ENCODE assay signal across 6 mouse cellular contexts in the genomic region with DNA sequence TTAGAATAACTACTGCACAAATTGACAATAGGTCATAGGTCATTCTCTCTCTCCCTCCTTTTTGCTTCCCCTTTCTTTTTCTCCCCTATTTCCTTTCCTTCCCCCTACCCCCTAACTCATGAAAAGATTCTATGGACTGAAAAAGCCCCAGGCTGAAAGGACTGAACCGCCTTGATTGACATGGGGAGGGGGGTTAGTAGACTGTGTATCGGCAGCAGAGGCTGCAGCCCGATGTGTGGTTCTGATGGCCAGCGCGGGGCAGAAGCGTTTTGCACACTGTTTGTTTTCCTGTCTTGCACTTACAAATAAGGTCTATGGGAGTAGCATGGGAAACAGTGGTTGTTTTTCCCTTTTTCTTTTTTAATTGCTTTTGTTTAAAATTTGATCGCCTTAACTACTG. TPM values are rescaled to one million over a fixed set of nuclear protein-coding genes. Genes with fewer than 3 reads are reported as not detected.
DNase-seq lines count a peak whose midpoint lies in the region; ATAC-seq and TF ChIP-seq lines count a peak whose summit lies in the region.
"Not testable (repeated sequence)": the region's sequence is repeated elsewhere in the genome, so short reads cannot be mapped to it uniquely, and the experiment has no call there.

No protein-coding gene starts in this region.

- TF ChIP-seq CTCF in cortical plate, adult 2 months (IDR thresholded peaks at IDR 0.05; ENCODE audit: extremely low read depth, insufficient read depth, low read length); forebrain, postnatal 0 days (IDR thresholded peaks at IDR 0.05; ENCODE audit: low read depth); left cerebral cortex, adult 2 months (IDR thresholded peaks at IDR 0.05): not testable (repeated sequence)

- H3K4me3 ChIP-seq in cortical plate, adult 2 months (ENCODE audit: insufficient read depth, low read length), result peak overlapping the region; percentile 41; the same call in 1 of the 2 replicates
- peak overlapping the region; percentile 17 for H3K4me3 ChIP-seq in forebrain, embryonic 12.5 days (replicated peaks)
- H3K4me3 ChIP-seq in forebrain, postnatal 0 days (ENCODE audit: low read depth, low read length), result peak overlapping the region; percentile 81
- peak overlapping the region; percentile 18 for H3K4me3 ChIP-seq in hindbrain, embryonic 13.5 days
- peak overlapping the region; percentile 75 for H3K4me3 ChIP-seq in left cerebral cortex, adult 2 months
- H3K4me3 ChIP-seq in midbrain, embryonic 14.5 days (replicated peaks; ENCODE audit: low read depth, low read length), result 0 out of 2 replicates have a peak overlapping the region, but pooled peaks have one; percentile 10

- H3K9ac ChIP-seq in forebrain, embryonic 12.5 days, result 0 out of 2 replicates have a peak overlapping the region, but pooled peaks have one; percentile 36
- H3K9ac ChIP-seq in forebrain, postnatal 0 days, result peak overlapping the region; percentile 55
- H3K9ac ChIP-seq in hindbrain, embryonic 13.5 days; midbrain, embryonic 14.5 days (replicated peaks; ENCODE audit: low read length): not testable (repeated sequence)

- H3K27ac ChIP-seq in cortical plate, adult 2 months (ENCODE audit: insufficient read depth, low read length); forebrain, embryonic 12.5 days; hindbrain, embryonic 13.5 days; midbrain, embryonic 14.5 days (replicated peaks; ENCODE audit: low read depth, low read length): not testable (repeated sequence)
- peak overlapping the region; percentile 68; the same call in 1 of the 2 replicates for H3K27ac ChIP-seq in forebrain, postnatal 0 days (ENCODE audit: low read depth, low read length)
- peak overlapping the region; percentile 91 for H3K27ac ChIP-seq in left cerebral cortex, adult 2 months

- H3K4me2 ChIP-seq in forebrain, embryonic 12.5 days, result peak overlapping the region; percentile 27; the same call in 1 of the 2 replicates
- H3K4me2 ChIP-seq in forebrain, postnatal 0 days (ENCODE audit: low read depth), result peak overlapping the region; percentile 19; the same call in 1 of the 2 replicates
- peak overlapping the region; percentile 35 for H3K4me2 ChIP-seq in hindbrain, embryonic 13.5 days
- H3K4me2 ChIP-seq in midbrain, embryonic 14.5 days (ENCODE audit: low read length), result peak overlapping the region; percentile 41

- H3K4me1 ChIP-seq in cortical plate, adult 2 months (ENCODE audit: control insufficient read depth, insufficient read depth, low read length); forebrain, postnatal 0 days (ENCODE audit: insufficient read depth): not testable (repeated sequence)
- peaks cover 56% of the 10 kb centered on the region for H3K4me1 ChIP-seq in forebrain, embryonic 12.5 days
- H3K4me1 ChIP-seq in hindbrain, embryonic 13.5 days (replicated peaks), result peaks cover 48% of the 10 kb centered on the region
- H3K4me1 ChIP-seq in midbrain, embryonic 14.5 days (ENCODE audit: control insufficient read depth, insufficient read depth, low read length), result peaks cover 21% of the 10 kb centered on the region

- TF ChIP-seq POLR2A in cortical plate, adult 2 months (IDR thresholded peaks at IDR 0.05; ENCODE audit: extremely low read depth, insufficient read depth, low read length), result not testable (repeated sequence)

- not testable (repeated sequence) for H3K9me3 ChIP-seq in forebrain, embryonic 12.5 days; forebrain, postnatal 0 days (ENCODE audit: low read length); hindbrain, embryonic 13.5 days; midbrain, embryonic 14.5 days (ENCODE audit: control insufficient read depth, low read length)

- not testable (repeated sequence) for H3K27me3 ChIP-seq in forebrain, embryonic 12.5 days; forebrain, postnatal 0 days (ENCODE audit: insufficient read depth, low read length); hindbrain, embryonic 13.5 days; midbrain, embryonic 14.5 days (ENCODE audit: control insufficient read depth, insufficient read depth, low read length)

- ATAC-seq in forebrain, embryonic 12.5 days (ENCODE audit: low FRiP score), result peak; percentile 66
- not testable (repeated sequence) for ATAC-seq in forebrain, postnatal 0 days; hindbrain, embryonic 13.5 days (ENCODE audit: low FRiP score); midbrain, embryonic 14.5 days (ENCODE audit: low FRiP score, low TSS enrichment)

- WGBS in forebrain, embryonic 12.5 days, result 10% methylated on average over 7 of the region's 7 CpGs
- WGBS in forebrain, postnatal 0 days, result 19% methylated on average over 7 of the region's 7 CpGs
- WGBS in hindbrain, embryonic 13.5 days, result 15% methylated on average over 7 of the region's 7 CpGs
- WGBS in midbrain, embryonic 14.5 days, result 14% methylated on average over 7 of the region's 7 CpGs

- intact Hi-C loops in left cerebral cortex, adult 2 months (cut with DNase I), result loop anchor here (5.0 to 10.0 kb wide), 3 partner anchors 172 to 518 kb away; no protein-coding TSS in a partner anchor

- peaks cover 17% of the 10 kb centered on the region for H3K36me3 ChIP-seq in forebrain, embryonic 12.5 days (replicated peaks)
- peaks cover 11% of the 10 kb centered on the region for H3K36me3 ChIP-seq in forebrain, postnatal 0 days (ENCODE audit: insufficient read depth)
- peaks cover 11% of the 10 kb centered on the region for H3K36me3 ChIP-seq in hindbrain, embryonic 13.5 days
- H3K36me3 ChIP-seq in midbrain, embryonic 14.5 days (ENCODE audit: control insufficient read depth, insufficient read depth, low read length), result peaks cover 18% of the 10 kb centered on the region

- peak; percentile 42 for DNase-seq in forebrain, postnatal 0 days
- DNase-seq in left cerebral cortex, adult 2 months (ENCODE audit: extremely low spot score in 1 of 2, low spot score in 2 of 2); midbrain, embryonic 14.5 days: not testable (repeated sequence)

RNA-seq across cellular contexts. Expression of a gene that starts 7.7 kb away (rescaled TPM):
- 105 and 117 TPM in 2 replicates for polyA plus RNA-seq in cortical plate, adult 2 months (2012; rRNA removed)
- polyA plus RNA-seq in forebrain, embryonic 12.5 days (2016; fragmentation: Nextera tagmentation; extraction: Ambion mirVana), result 21.3 and 21.6 TPM in 2 replicates
- total RNA-seq in forebrain, postnatal 0 days (2014; rRNA removed), result 301 and 445 TPM in 2 replicates
- polyA plus RNA-seq in forebrain, postnatal 0 days (2015; fragmentation: Nextera tagmentation; extraction: Ambion mirVana), result 88.6 and 138 TPM in 2 replicates
- polyA plus RNA-seq in hindbrain, embryonic 13.5 days (2015; fragmentation: Nextera tagmentation; extraction: Ambion mirVana), result 11.5 and 14.2 TPM in 2 replicates
- 100 to 1,000 TPM; 351 to 386 TPM for total RNA-seq in left cerebral cortex, adult 2 months (2021)
- polyA plus RNA-seq in midbrain, embryonic 14.5 days (2014; fragmentation: Nextera tagmentation; extraction: Ambion mirVana), result 11.9 and 13.4 TPM in 2 replicates

Comparison
In these comparisons a context has a peak if more than half of its experiments do, and no peak if none do; other contexts are left out.
1. H3K4me3 ChIP-seq: peak in every context shown above with its lines; median percentile 81 in forebrain, postnatal 0 days; 75 in left cerebral cortex, adult 2 months; 41 in cortical plate, adult 2 months; 18 in hindbrain, embryonic 13.5 days; 17 in forebrain, embryonic 12.5 days; 10 in midbrain, embryonic 14.5 days.